Mouse (Mus musculus): ENCODE results near the gene Fam131a.

The Fam131a gene

GRCm38 (mm10) chr16:20717181-20717977, 24.3 kb downstream of the Fam131a start, which contains the start of the genes Polr2h and Clcn2:
TSS of gene Polr2h (plus strand) at chr16:20717665.
TSS of gene Clcn2 (minus strand) at chr16:20717746.
- DNase-seq: peak; percentile 97

- DNase-seq: no peak
Observed at GRCm38 (mm10) chr16:20717978-20718670, 25.1 kb downstream of the Fam131a start.

DNA sequence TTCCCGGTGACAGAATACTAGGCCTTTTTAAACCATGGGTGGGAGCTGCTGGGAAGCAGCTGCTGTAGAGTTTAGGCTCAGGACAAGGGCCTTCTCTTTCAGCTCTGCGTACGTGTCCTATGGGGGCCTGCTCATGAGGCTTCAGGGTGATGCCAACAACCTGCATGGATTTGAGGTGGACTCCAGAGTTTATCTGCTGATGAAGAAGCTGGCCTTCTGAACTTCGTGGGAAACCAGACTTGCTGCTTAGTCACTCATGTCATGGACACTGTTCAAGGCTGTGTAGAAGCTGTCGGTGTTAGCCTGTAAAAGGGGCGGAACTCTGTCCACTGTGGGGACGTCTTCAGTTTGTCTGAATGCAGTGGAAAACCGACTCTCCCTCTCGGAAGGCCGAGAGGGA, 28.8 kb downstream of the Fam131a start:
- no peak for DNase-seq

GRCm38 (mm10) chr16:20722736-20723135, 29.7 kb downstream of the Fam131a start:
- no peak for DNase-seq

- no peak for DNase-seq
Observed at GRCm38 (mm10) chr16:20723247-20723646, 30.2 kb downstream of the Fam131a start.

DNA sequence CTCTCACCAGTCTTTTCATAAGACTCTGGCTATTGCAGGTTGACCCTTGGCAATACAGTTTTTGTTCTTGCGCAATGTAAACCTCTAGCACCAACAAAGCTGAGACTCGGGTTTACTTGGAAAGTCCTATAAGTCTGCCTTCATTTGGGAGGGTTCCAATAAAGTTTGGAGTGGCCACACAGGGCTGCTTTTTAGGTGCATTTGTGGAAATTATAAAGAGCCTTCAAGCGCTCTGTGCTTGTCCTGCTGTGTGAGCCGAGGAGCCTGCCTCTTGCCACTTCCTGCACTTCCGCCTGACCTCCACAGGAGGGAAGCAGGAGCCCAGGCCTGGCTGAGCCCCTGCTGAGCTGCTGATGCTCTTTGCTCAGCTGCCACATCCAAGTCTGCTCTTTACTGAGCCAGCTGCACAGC, 31.3 kb downstream of the Fam131a start:
- peak; percentile 56 for DNase-seq

DNA sequence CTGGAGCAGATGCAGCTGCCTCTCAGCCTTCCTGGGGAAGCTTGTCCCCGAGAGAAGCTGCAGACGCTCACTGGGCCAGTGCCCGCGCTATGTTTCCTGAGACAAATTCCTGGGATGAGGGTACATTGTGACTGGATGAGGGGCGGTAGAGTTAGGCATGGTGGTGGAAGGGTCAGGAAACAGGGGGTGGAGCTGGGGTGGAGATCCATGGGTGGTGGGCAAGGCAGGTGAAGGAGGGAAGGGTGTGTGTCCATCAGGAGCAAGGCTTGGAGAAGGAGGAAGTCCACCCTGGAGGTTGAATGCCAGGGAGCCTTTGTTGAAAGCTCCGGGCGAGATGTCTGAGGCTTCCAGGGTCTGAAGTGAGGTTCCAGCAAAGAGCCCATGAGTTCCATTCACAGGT, 32.3 kb downstream of the Fam131a start:
- no peak for DNase-seq

- no peak for DNase-seq
Observed at GRCm38 (mm10) chr16:20725750-20726149, 32.7 kb downstream of the Fam131a start.

- DNase-seq: no peak
Observed at GRCm38 (mm10) chr16:20726384-20726783, 33.3 kb downstream of the Fam131a start.

DNA sequence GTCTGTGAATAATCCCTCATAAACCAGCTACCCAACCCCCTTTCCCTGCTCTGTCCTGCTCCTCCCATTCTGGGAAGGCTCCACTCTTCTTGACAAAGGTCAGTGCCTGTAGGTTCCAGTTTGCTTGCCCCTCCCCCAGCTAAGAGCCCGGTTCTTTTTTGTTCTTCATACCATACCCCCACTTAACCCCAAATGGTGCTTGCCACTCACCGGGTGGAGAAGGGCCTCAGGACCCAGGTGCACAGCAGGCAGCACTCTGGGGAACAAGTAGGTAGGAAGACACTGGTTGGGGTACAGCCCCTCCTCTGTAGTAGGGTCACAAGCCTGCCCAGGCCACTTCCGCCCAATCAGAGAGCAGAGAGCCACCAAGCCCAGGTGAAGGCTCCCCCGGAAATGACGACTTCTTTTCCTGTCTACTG, 37.3 kb downstream of the Fam131a start:
- DNase-seq: no peak

DNA sequence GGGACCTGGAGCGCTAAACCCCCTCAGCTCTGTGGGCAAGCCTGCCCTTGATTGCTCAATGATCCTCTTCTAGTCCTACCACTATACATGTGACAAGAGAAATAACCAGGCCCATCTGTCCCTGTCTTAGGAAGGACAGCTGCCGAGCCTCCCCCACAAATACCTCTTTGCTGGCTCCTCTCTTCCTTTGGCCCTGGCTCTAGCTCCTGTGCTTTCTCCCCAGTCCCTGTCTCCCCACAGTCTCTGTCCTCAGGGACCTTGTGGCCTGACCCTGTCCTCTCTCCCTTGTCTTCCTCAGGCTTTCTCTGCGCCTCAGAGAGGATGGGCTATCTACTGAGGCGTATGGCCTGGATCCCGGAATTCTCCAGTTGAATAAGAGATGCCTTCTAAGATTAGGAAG, 38.6 kb downstream of the Fam131a start:
- DNase-seq: no peak

- DNase-seq: peak; percentile 55
Observed at GRCm38 (mm10) chr16:20732251-20732924, 39.3 kb downstream of the Fam131a start.

- DNase-seq: peak; percentile 68
Observed at GRCm38 (mm10) chr16:20732925-20733730, 40.1 kb downstream of the Fam131a start, which contains the start of gene Chrd. TSS of gene Chrd (plus strand) at chr16:20733127.

DNA sequence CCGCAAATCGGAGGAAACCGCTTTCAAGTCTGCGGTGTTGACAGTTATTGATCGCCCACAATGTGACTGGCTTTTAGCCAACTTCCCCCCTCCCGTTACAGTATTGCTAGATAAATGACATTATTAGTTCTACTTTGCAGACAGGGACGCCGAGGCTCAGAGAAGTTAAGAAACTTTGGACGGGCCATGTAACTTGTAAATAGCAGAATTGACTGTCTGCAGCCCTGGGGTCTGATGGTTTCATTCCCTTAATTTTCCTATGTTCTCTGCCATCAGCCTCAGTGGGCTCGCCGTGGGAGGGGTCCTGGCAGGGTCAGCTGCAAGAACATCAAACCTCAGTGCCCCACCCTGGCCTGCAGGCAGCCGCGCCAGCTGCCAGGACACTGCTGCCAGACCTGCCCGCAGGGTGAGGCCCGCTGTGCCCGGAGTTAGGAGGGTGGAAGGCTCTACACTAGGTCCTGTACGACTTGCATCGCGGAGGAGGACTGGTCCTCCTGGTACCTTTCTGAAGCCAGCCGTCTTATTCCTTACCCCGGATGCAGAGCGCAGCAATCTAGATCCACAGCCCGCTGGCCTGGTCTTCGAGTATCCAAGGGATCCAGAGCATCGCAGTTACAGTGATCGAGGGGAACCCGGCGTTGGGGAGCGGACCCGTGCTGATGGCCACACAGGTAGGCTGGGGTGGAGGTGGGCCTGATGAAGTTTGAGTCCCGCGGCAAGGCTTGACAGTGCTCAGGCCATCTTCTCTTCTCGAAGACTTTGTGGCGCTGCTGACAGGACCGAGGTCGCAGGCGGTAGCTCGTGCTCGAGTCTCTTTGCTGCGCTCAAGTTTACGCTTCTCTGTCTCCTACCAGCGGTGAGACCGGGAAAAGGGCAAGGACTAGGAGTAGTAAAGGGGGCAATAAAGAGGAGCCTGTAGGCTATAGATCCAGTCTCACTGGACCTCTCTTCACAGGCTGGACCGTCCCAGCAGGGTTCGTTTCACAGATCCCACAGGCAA, 41.0 kb downstream of the Fam131a start, which contains the start of gene Thpo:
Thpo (minus strand) TSS at position 781 of the 1,000 bp plus-strand sequence.
- no peak for DNase-seq

GRCm38 (mm10) chr16:20735651-20736050, 42.6 kb downstream of the Fam131a start:
- DNase-seq: no peak

- DNase-seq: no peak
Observed at GRCm38 (mm10) chr16:20736168-20736567, 43.1 kb downstream of the Fam131a start.

DNA sequence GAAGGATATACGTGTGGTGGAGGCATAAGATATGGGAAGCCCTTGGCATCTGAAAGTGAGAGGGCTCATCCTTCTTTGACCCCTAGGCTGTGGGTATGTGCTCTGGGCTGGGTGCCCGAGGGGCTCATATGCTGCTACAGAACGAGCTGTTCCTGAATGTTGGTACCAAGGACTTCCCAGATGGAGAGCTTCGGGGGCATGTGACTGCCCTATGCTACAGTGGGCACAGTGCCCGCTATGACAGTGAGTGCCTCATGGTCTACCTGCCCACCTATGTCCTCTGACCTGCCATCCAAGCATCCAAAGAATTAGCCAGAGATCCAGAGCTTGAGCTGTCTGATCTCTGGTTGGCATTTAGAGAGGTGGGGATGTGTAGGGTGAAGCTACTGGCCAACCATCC, 43.8 kb downstream of the Fam131a start:
- DNase-seq: no peak

- DNase-seq: no peak
Observed at GRCm38 (mm10) chr16:20739845-20740244, 46.8 kb downstream of the Fam131a start.

- peak; percentile 74 for DNase-seq
Observed at GRCm38 (mm10) chr16:20746641-20747040, 53.6 kb downstream of the Fam131a start.

- DNase-seq: no peak
Observed at GRCm38 (mm10) chr16:20750518-20750917, 57.5 kb downstream of the Fam131a start.
